Mouse (Mus musculus) embryonic fibroblast, embryonic 13.5 days (primary cell): ENCODE data around the gene Coro1a.

Source experiments
- CTCF ChIP-seq: IDR thresholded peaks from 2 replicates; pipeline ENCODE4 v1.5.1; 2011; ENCODE audit warnings: mild to moderate bottlenecking, control low read depth, low read length, moderate library complexity, borderline replicate concordance; ENCODE audit not compliant: insufficient read depth
- POLR2A ChIP-seq: IDR thresholded peaks from 2 replicates; pipeline ENCODE4 v1.6.1; 2011; ENCODE audit warnings: low read depth, mild to moderate bottlenecking, control low read depth, low read length, moderate library complexity

- no peak for TF ChIP-seq CTCF
- TF ChIP-seq POLR2A = no peak
Measured at GRCm38 (mm10) chr7:126696303-126696702, 11.3 kb downstream of the Coro1a start.
